ENCODE assay signal across 22 mouse cellular contexts in the genomic region with DNA sequence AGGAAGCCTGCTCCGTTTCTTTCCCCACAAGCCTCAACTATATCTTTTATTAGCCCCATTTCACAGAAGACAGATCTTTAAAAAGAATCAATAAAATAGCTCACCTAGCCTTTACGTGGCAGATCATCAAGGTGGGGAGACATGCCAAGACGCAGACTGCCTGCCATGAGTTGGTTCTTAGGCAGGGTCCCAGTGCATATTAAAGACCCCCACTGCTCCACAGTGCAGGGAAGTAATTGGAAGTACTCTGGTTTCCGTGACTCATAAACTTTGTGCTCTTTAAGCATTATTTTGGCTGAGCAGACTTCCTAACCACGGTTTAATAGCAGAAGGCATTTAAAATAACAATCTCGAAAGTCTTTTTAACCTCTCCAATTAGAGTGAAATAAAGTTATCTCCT.
DNase-seq lines count a peak whose midpoint lies in the region; ATAC-seq and TF ChIP-seq lines count a peak whose summit lies in the region.
"Had no signal": no experiment of that assay in that cellular context is flagged by ENCODE, and none has a peak within 500 bp of the region (broad histone marks: within the 10 kb centered on the region; RNA-seq: fewer than 3 reads in every experiment).

No protein-coding gene starts in this region.

- WGBS in limb, embryonic 12.5 days = 37% methylated on average over 6 of the region's 6 CpGs
- WGBS in limb, embryonic 10.5 days = 81% methylated on average over 6 of the region's 6 CpGs
- 26% methylated on average over 6 of the region's 6 CpGs for WGBS in limb, embryonic 13.5 days
- 28% methylated on average over 6 of the region's 6 CpGs for WGBS in limb, embryonic 14.5 days
- WGBS in kidney, adult 2 months = 52% methylated on average over 6 of the region's 6 CpGs

- TF ChIP-seq CTCF in gastrocnemius, adult 2 months (IDR thresholded peaks at IDR 0.05) = no peak
- TF ChIP-seq CTCF in kidney, adult 2 months (conservative IDR thresholded peaks at IDR 0.05; ENCODE audit: insufficient read depth, insufficient read length, low read depth, low read length) = no peak

- intact Hi-C loops in gastrocnemius, adult 2 months (cut with DNase I) = no loop called here
- intact Hi-C loops in heart, postnatal 10 days (cut with DNase I) = no loop called here

- peaks cover 8% of the 10 kb centered on the region for H3K4me1 ChIP-seq in limb, embryonic 12.5 days (replicated peaks)
- H3K4me1 ChIP-seq in limb, embryonic 10.5 days = no peaks in the 10 kb centered on the region
- peaks cover 13% of the 10 kb centered on the region for H3K4me1 ChIP-seq in limb, embryonic 13.5 days
- no peaks in the 10 kb centered on the region for H3K4me1 ChIP-seq in limb, embryonic 14.5 days (ENCODE audit: control insufficient read depth, insufficient read depth, low read length)
- no peaks in the 10 kb centered on the region for H3K4me1 ChIP-seq in kidney, adult 2 months (ENCODE audit: control insufficient read depth, insufficient read depth, low read length)

- H3K27ac ChIP-seq in limb, embryonic 12.5 days = no peak overlapping the region
- H3K27ac ChIP-seq in limb, embryonic 10.5 days = no peak overlapping the region
- no peak overlapping the region for H3K27ac ChIP-seq in limb, embryonic 13.5 days
- H3K27ac ChIP-seq in limb, embryonic 14.5 days (replicated peaks; ENCODE audit: low read depth, low read length) = no peak overlapping the region
- no peak overlapping the region for H3K27ac ChIP-seq in gastrocnemius, adult 2 months
- no peak overlapping the region for H3K27ac ChIP-seq in kidney, adult 2 months (ENCODE audit: insufficient read depth, low read depth, low read length)

- H3K4me3 ChIP-seq in limb, embryonic 12.5 days (replicated peaks) = no peak overlapping the region
- H3K4me3 ChIP-seq in limb, embryonic 10.5 days = no peak overlapping the region
- no peak overlapping the region for H3K4me3 ChIP-seq in limb, embryonic 13.5 days
- no peak overlapping the region for H3K4me3 ChIP-seq in limb, embryonic 14.5 days (replicated peaks; ENCODE audit: low read length)
- H3K4me3 ChIP-seq in gastrocnemius, adult 2 months = no peak overlapping the region
- no peak overlapping the region for H3K4me3 ChIP-seq in kidney, adult 2 months (ENCODE audit: insufficient read depth, low read depth, low read length)

- H3K9me3 ChIP-seq in limb, embryonic 12.5 days = no peaks in the 10 kb centered on the region
- no peaks in the 10 kb centered on the region for H3K9me3 ChIP-seq in limb, embryonic 10.5 days (replicated peaks)
- H3K9me3 ChIP-seq in limb, embryonic 13.5 days = no peaks in the 10 kb centered on the region
- no peaks in the 10 kb centered on the region for H3K9me3 ChIP-seq in limb, embryonic 14.5 days (ENCODE audit: control insufficient read depth, low read length)
- H3K9me3 ChIP-seq: G1E had no signal

- DNase-seq in limb, embryonic 10.5 days (ENCODE audit: low spot score) = no peak
- DNase-seq in forelimb bud, embryonic 11.5 days (ENCODE audit: low read depth, low spot score) = peak; percentile 36
- peak; percentile 40 for DNase-seq in limb, embryonic 14.5 days (ENCODE audit: low spot score)
- no peak for DNase-seq in gastrocnemius, adult 2 months
- DNase-seq in heart, postnatal 10 days = no peak
- DNase-seq in kidney, adult 2 months = no peak
- DNase-seq: adrenal gland, adult 2 months; adrenal gland, adult 8-10 months; adrenal gland, postnatal 10 days; adrenal gland, postnatal 14 days; adrenal gland, postnatal 25 days; adrenal gland, postnatal 36 days; B cell, adult 2 months; cerebellum, adult 11 months; cerebellum, adult 11-12 months had no signal

- no peaks in the 10 kb centered on the region for H3K27me3 ChIP-seq in limb, embryonic 12.5 days
- no peaks in the 10 kb centered on the region for H3K27me3 ChIP-seq in limb, embryonic 10.5 days (ENCODE audit: low read depth, poor library complexity, severe bottlenecking)
- H3K27me3 ChIP-seq in limb, embryonic 13.5 days = no peaks in the 10 kb centered on the region
- H3K27me3 ChIP-seq in limb, embryonic 14.5 days (ENCODE audit: control insufficient read depth, insufficient read depth, low read length) = no peaks in the 10 kb centered on the region
- H3K27me3 ChIP-seq in kidney, adult 2 months (replicated peaks; ENCODE audit: control insufficient read depth, insufficient read depth, low read length) = no peaks in the 10 kb centered on the region
- H3K27me3 ChIP-seq: CH12.LX, Patski had no signal

- H3K4me2 ChIP-seq in limb, embryonic 12.5 days = no peak overlapping the region
- H3K4me2 ChIP-seq in limb, embryonic 13.5 days (replicated peaks) = no peak overlapping the region
- H3K4me2 ChIP-seq in limb, embryonic 14.5 days (replicated peaks; ENCODE audit: low read depth, low read length, severe bottlenecking) = no peak overlapping the region

- peak; percentile 78; the same call in 1 of the 2 replicates for ATAC-seq in limb, embryonic 12.5 days (ENCODE audit: insufficient number of reproducible peaks, insufficient read depth, low FRiP score, low TSS enrichment, low read depth)
- peak; percentile 89 for ATAC-seq in limb, embryonic 13.5 days (ENCODE audit: low FRiP score, low read depth)
- peak; percentile 78 for ATAC-seq in limb, embryonic 14.5 days (ENCODE audit: low FRiP score, low read depth)
- ATAC-seq: activated CD4-positive, CD25-positive, alpha-beta regulatory T cell, adult 4 months; CD4-positive, CD25-positive, alpha-beta regulatory T cell, adult 4 months; Patski had no signal

- H3K36me3 ChIP-seq in limb, embryonic 12.5 days = no peaks in the 10 kb centered on the region
- H3K36me3 ChIP-seq in limb, embryonic 10.5 days = no peaks in the 10 kb centered on the region
- H3K36me3 ChIP-seq in limb, embryonic 13.5 days = no peaks in the 10 kb centered on the region
- H3K36me3 ChIP-seq in limb, embryonic 14.5 days (ENCODE audit: control insufficient read depth, insufficient read depth, low read length) = no peaks in the 10 kb centered on the region
- no peaks in the 10 kb centered on the region for H3K36me3 ChIP-seq in kidney, adult 2 months (ENCODE audit: control insufficient read depth, insufficient read depth, low read length)
- H3K36me3 ChIP-seq: G1E had no signal

- TF ChIP-seq POLR2A in limb, embryonic 14.5 days (IDR thresholded peaks at IDR 0.05; ENCODE audit: borderline replicate concordance, extremely low read depth, insufficient read depth, insufficient read length) = no peak
- TF ChIP-seq POLR2A in kidney, adult 2 months (IDR thresholded peaks at IDR 0.05; ENCODE audit: low read depth, low read length) = no peak

- H3K9ac ChIP-seq in limb, embryonic 12.5 days (replicated peaks) = no peak overlapping the region
- H3K9ac ChIP-seq in limb, embryonic 13.5 days = no peak overlapping the region
- H3K9ac ChIP-seq in limb, embryonic 14.5 days (ENCODE audit: low read depth, low read length, severe bottlenecking) = no peak overlapping the region

Comparison
In these comparisons a context has a peak if more than half of its experiments do, and no peak if none do; other contexts are left out.
1. DNase-seq: peak in forelimb bud, embryonic 11.5 days (single experiment) and limb, embryonic 14.5 days (single experiment); none in limb, embryonic 10.5 days (single experiment), gastrocnemius, adult 2 months (single experiment), heart, postnatal 10 days (0 of 2) and kidney, adult 2 months (single experiment).
2. Peak in every context shown above with its lines, with median percentiles within 50 percentile points of each other: ATAC-seq.